Mouse (Mus musculus) common myeloid progenitor, adult 5-6 weeks (primary cell): Measurements from ENCODE around the gene Fgf10. TPM values are rescaled to one million over a fixed set of nuclear protein-coding genes. Genes with fewer than 3 reads are reported as not detected.

Source experiments
- ATAC-seq: replicated peaks from 2 replicates; pipeline ENCODE4 v1.8.0; 2016; ENCODE audit warnings: low read depth, mild to moderate bottlenecking, moderate TSS enrichment, inconsistent platforms; ENCODE audit not compliant: poor library complexity, severe bottlenecking
- total RNA-seq: library from RNA; stranded (forward); fragments of 200-1000, 187-1606 nt; gene quantifications from 2 replicates; pipeline ENCODE4 v1.2.3, GENCODE M21; 2017

Fgf10 gene
- total RNA-seq, result not detected in 2 replicates

DNA sequence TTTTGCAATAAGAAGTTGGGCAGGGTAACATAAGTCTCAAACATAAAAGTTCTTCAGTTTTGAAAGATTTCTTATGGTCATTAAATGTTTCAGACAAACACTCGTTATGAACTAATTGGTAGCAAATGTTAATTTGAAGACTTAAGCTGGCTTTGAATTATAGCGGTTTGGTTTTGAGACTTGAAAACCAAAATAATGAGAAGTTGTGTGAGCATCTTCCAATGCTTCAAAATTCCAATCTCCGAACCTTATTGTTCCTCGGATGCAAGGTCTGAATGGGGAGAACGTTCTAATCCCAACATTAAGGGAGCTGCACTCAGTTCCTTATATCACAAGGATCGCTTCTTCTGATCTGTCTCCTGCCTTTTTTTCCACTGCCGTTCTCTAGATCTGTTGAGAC lies at the start of gene Fgf10:
Gene Fgf10 (plus strand): TSS at position 301 of the 400 bp plus-strand sequence.
- no peak for ATAC-seq

DNA sequence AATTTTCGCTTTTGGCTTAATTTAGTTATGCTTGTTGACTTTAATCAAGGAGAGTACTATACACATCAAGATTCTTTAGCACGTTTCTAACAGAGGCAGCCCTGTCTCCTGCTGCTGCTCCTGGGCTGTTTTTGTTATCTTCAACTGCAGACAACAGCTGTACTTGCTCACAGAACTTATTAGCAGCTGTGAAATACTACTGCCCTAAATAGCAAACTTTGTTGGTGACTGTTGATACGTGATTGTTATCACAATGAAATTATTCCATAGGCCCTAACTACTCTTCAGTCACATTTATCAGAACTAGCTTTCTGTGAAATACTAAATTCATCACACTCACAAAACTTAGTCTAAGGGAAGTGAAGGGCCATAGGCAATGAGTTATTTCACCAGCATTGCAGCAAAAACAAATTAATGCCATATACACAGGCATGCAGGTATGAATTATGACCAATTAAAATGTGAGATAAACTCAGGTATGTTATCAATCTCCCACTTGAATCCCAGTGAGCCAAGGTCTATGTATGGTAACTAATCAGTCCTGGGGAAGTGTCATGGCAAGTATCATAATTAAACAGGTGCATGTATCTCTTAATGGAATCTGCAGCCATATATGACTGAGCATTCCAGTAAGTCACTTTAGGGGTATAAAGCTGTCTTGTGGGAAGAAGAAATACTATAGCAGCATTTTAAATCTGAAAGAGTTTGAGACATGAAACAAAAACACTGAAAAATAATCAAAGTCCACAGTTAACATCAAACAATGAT lies 39.7 kb upstream of the Fgf10 start:
- no peak for ATAC-seq

DNA sequence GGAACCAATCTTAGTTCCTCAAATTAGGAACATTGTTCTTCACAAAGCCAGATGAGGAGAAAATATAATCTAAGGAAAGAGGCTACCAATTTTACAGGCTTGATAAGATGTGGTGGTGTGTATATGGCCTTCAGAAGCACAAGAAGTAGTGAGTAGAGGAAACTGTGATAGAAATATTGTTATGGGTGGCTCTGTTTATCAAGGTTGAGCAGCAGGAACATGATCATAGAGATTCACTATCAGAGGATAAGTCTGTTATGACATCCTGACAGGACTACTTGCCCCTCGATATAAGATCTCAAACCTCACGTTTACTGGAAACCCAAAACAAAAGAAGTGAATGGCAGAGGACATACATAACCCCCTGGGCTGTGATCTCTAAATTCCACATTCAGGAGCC lies 38.1 kb upstream of the Fgf10 start:
- no peak for ATAC-seq

DNA sequence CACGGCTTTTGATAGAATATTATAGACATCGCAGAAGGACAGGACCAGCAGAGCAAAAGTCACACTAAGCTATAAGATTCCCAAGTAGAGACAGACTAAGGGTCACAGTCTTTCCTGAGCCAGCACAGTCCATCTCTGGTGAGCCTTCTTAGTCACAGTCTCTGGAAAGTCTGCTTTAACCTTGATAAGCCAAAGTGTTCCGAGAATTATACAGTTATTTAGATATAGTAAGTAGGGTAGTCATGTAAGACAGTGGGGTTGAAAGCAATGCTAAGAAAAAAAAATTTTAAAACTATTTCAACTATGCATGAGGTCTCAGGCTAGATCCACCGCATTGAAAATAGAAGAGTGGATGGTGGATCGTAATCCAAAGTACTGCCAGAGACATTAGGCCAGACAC lies 33.5 kb upstream of the Fgf10 start:
- no peak for ATAC-seq

DNA sequence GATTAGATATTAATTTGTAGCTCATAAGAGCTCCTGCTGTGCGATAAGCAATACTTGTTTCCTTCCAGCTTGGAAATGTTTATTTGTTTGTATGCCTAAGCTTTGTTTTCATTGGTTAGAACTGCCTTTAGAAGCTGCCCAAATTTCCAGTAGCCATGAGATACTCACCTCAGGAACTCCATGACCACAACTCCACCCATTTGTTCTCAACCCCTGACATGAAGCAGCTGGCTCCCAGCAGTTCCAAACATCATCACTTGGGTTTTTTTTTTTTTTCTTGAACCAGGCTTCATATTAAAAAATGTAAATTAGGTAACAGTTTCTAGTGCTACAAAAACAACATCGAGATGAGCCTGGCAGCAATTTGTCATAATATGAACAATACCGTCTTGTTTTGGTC lies 27.0 kb upstream of the Fgf10 start:
- no peak for ATAC-seq

DNA sequence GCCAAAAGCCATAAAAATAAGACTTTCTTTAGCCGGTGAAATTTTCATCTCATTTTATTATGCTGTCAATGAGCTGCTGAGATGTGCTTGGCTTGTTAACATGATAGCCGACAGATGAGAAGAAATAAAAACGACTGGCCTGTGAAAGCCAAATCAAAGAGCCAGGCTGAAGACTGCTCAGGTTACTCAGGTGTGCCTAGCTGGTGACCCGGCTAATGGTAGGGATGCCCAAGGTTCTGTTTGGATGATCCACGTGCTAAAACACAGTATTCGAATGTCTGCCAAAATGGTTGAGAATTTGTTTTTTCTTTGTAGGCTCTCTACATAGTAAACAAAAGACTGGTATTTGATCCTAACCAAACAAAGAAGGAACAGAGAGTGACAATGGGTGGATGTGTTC lies 26.5 kb upstream of the Fgf10 start:
- ATAC-seq, result no peak

DNA sequence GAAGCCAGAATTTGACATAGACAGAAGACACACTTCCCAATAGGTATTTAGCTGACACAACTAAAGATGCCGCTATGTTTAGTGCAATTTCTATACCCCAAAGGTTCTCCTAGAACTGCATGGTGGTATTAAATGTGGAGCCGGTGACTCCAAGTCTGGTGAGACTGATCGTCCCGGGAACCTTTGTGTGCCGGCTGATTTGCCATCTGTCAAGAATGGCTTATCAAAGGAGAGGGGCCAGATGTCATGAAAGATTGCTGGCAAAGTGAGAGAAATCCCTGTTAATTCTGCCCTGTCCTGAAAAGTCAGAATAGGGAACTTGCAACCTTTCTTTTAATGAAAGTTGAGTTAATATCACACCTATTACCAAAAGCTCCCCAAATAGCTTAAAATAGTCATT lies 12.6 kb upstream of the Fgf10 start:
- ATAC-seq, result no peak

DNA sequence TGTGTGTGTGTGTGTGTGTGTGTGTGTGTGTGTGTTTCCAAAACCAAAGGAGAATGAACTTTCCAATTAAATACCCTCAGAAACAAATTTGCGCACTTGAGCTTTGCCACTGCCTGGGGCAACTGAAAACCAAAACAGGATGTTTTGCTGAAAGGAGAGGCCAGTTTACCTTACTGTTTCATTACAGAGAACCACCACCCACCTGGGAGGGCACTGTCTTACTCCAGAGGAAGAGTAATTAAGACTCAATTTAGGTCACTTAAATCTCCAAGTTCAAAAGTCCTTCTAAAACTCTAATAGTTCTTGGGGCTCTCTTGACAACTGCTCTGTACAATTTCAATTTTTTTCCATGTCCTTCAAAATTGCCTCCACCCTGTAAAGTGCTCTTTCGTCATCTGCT lies 11.6 kb upstream of the Fgf10 start:
- no peak for ATAC-seq

DNA sequence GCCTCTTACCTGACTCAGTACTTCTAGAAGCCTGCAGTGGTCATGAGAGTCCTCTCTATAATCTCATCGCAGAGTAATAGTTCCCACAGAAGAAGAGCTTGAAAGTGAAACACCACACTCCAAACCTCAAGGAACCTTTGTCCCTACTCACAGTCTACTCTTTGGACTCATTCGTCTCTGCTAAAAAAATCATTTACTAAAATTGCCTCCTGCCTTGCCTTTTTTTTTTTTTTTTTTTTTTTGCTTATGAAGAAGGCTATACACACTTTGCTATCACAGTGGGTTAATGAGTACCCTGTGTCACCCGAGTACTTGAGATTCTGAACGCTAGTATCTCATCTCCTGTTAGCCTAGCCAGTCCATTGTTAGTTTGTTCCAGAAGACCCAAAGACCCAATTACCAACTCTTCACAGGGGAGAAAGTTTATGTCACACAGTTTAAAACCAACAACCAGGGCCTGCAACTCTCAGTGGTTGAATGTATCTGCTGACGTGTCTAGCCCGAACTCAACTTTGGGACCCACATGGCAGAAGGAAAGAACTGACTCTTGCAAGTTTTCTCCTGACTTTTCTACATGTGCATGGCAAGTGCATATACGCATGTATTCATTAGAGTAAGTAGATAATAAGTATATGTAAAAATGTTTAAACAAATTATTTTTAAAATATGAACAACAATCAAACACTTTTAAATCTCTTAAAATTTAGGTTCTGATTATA lies 10.8 kb upstream of the Fgf10 start:
- no peak for ATAC-seq

DNA sequence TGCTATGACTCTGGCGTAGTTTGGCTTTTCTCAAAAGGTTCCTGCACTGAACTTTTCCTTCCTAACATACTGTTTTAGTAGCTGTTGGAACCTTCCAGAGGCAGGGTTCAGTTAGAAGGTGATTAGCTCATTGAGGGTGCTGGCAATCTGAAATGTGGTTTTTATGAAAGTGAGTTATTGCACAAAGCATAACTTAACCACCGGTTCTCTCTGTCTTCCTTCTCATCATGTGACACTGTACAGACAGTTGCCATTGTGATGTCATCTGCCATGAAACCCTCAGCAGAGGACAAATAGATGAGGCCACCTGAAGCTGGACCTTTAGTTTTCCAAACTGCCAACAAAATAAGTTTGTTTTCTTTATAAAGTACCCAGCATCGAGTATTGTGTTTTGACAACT lies 7.9 kb upstream of the Fgf10 start:
- ATAC-seq, result no peak

DNA sequence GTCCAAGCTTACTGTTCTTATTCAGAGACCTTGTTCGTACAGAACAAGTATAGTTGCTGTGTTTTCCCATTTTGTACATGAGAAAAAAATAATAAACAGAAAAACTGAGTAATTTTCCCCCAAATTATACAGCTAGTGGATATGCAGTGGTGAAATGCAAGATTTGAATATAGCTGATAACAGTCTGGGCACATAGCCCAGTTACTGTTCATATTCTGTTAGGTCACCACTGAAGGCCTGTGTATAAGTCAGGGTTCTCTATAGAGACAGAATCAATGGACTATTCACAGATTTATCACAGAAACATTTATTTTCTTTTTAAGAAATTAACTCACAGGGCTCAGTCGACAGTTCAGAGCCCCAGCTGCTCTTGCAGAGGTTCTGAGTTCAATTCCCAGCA lies 4.7 kb upstream of the Fgf10 start:
- no peak for ATAC-seq

DNA sequence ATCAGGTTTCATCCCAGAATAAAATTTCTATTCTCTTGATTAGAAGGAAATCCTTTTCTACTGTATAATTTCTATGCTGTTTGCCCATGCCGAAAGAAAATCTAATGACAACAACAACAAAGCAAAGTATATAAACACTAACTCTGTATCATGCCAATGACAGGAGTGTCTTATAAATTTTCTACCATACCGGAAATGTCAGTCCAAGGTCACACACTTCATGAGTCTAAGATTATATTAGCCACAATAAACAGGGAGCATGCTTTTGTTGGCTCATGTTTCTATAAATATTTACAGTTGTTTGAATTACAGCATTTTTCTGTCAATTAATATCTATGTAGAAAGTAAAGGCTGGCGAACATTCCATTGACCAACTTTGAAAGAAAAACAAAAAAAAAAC lies 9.6 kb downstream of the Fgf10 start:
- no peak for ATAC-seq

DNA sequence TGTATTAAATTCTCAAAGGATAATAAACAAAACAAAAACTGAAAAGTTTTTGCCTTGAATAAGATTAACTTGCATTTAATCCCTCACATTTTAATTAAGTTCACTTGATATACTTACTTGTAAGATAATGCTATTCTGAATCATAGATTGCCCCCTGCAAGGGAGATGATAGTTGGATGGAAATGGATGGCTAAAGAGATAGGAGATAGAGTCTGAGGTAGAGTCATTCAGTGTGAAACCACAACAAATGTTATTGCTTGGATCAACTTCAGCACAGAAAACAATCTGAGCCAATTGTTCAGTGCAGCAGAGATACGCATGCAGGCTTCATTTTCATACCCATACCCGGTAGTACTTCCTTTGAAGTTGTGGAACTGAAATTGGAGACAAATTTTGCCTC lies 23.5 kb downstream of the Fgf10 start:
- no peak for ATAC-seq

DNA sequence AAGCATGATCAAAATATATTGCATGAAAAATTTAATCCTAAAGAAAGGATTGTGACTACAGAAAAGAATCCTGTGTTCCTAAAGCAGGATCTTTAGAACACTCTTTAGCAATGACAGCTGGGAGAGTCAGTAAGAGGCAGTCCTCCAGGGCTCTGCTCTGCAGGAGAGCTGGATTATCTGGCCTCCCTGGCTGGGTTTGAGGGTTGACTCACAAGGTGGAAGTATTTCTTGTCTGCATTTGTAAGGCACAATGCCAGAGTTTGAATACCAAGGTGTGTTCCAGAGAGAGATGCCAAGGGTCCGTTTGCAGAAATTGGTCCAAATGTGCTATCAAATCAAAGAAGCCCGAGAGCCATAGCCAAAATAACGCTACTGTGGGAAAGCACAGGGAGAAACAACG lies 25.5 kb downstream of the Fgf10 start:
- no peak for ATAC-seq

DNA sequence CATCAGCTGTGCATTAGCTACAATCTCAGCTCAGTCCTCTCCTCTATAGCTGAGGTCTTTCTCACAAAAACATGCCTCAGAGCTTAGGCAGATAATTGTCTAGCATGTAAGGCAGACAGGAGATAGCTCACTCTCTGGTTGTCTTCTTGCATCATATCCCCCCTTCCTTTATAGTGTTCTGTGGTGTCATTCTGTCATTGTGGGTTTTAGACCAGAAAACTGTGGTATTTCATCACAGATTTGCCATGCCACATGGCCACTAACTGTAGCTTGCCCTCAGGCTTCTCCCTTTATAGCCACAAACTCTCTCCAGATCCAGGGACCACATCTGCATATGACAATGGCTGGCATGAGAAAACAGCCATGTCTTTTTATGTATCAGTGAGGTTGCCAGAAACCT lies 34.1 kb downstream of the Fgf10 start:
- ATAC-seq, result peak; percentile 69

DNA sequence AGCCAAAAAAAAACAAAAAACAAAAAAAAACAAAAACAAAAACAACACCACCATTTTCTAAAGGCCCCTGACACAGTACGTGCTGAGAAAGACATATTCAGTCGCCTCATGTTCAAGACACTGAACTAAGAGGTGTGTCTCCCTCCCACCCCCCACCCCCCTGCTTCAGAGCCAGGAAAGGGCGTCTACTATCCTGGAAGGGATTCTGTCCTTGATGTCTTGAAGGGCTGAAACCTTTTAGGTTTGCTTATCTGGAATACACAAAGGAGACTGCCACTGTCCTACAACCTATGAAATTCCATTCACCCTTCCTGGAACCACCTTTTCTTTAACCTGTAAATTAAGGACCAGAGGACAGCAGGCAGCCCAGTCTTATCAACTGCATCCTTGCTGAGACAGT lies 36.1 kb downstream of the Fgf10 start:
- no peak for ATAC-seq

DNA sequence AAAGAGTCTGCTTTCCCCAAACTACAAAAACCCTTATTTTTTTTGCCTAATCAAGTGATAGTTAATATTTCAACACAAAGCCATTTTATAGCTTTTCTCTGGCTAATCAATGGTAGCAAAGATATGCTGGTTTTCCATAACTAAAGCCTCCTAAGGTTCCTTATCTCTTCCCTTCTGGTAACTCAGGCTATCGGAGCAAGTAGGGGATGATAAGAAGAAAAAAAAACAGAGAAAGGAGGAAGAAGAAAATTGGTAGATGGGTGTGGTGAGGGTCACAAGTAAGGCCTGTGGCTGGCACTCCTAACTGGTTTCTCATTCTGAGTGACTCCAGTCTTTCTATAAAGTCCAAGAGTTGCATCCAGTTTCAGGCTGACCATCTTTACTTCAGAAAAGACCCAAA lies 40.3 kb downstream of the Fgf10 start:
- no peak for ATAC-seq

DNA sequence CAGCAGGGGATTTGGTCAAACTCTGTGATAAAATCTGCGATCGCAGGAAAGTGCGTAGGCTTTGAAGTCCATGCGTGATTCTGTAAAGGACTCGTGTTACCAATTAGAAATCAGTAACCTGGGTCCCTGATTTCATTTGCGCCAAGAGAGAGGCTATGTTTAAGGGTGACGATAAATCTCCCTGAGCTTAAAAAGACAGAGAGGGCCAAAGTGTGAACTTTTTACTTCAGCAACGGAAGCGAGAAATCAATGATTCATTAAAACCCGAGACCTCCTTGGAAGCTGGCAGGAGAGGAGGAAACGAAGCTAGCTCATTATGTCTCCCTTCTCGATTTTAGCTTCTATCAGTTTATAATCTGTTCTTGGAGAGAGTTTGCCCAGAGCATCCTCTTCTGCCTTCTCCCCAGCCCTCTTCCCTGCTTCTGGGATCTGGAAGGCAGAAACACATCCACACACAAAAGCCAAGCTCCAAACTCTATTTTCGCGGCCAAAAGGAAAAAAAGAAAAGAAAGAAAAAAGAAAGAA lies 44.1 kb downstream of the Fgf10 start:
- no peak for ATAC-seq

DNA sequence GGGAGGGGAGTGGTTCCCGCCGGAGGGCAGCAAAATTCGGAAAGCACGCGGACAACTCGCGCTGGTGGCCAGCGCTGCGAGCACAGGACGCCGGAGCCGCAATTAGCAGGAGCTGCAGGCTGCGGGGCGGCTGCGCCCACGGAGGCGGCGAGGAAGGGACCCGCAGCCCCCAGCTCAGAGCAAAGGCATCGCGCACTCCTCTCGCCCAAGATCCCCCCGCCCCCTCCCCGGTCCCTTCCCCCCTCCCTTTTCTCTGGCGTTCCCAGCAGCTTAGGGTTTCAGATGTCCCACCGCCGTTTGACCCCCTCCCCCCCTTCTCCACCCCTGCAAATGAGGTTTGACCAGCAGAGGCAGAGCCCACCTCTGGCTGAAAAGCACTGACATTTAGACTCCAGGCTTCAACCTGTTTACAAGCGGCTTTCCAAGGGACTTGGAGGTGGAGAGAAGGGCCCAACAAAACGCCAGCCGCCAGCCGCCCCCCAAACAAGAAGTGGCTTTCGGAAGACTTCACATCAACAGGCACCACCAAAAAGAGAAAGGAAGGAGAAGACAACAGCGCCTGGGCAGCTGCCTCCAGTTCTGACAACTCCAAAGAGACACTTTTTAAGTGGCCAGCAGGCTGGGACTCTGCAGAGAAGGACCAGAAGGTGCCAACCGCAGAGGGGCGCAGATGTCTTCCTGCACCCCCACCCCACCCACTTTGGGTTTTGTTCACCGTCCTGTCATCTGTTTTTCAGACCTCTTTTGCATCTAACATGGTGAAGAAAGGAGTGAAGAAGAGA lies 44.9 kb downstream of the Fgf10 start:
- no peak; the same call in 1 of the 2 replicates for ATAC-seq

DNA sequence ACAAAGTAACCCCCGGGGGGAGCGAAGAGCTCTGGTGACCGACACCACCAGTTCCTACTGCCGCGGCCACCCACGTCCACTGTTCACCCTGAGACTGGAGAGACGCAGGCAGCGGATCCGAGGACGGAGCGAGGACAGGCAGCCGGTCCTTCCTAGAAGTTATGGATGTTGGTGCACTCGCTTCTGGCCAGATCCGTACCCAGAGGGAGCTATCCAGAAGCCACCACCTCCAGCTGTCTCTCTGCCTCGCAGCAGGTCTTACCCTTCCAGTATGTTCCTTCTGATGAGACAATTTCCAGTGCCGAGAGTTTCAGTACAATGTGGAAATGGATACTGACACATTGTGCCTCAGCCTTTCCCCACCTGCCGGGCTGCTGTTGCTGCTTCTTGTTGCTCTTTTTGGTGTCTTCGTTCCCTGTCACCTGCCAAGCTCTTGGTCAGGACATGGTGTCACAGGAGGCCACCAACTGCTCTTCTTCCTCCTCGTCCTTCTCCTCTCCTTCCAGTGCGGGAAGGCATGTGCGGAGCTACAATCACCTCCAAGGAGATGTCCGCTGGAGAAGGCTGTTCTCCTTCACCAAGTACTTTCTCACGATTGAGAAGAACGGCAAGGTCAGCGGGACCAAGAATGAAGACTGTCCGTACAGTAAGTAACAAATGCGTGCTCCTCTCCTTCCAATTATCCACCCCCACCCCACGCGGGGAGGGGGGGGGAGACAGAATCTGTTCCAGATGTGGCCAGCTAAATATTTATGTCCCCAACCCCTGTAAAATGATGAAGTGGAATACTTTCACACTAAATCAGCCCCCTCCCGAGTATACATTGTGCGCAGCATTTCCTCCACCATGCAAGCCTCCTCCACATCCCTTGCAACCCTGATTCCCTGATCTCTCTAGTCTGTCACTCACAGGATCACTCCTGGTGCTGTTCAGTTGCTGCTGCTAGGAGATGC lies 45.8 kb downstream of the Fgf10 start:
- ATAC-seq, result peak; percentile 40
